Mouse (Mus musculus) hindbrain, postnatal 0 days (tissue): ENCODE measurements around the gene Nadk2. TPM values are rescaled to one million over a fixed set of nuclear protein-coding genes. Genes with fewer than 3 reads are reported as not detected.

ENCODE experiments used
- ATAC-seq: fragments of 200-750 bp; cut with Nextera tagmentation; 2 replicates; pipeline ENCODE4 v1.8.0; 2017; ENCODE audit warnings: mild to moderate bottlenecking, moderate TSS enrichment, moderate library complexity
- DNase-seq: peaks from one replicate; pipeline ENCODE4 v3.0.0-alpha.2; 2015; ENCODE audit warnings: low spot score
- H3K27ac ChIP-seq: fragments of 300-500 bp; sonication (generic); 2 replicates; pipeline ENCODE4 v1.5.1; 2014; ENCODE audit warnings: mild to moderate bottlenecking
- H3K27me3 ChIP-seq: fragments of 300-500 bp; sonication (generic); 2 replicates; pipeline ENCODE4 v1.6.1; 2014; ENCODE audit warnings: low read length, mixed read lengths; ENCODE audit not compliant: insufficient read depth
- H3K36me3 ChIP-seq: fragments of 300-500 bp; sonication (generic); 2 replicates; pipeline ENCODE4 v1.6.1; 2014; ENCODE audit warnings: low read length, mixed read lengths; ENCODE audit not compliant: insufficient read depth
- H3K4me1 ChIP-seq: fragments of 300-500 bp; sonication (generic); 2 replicates; pipeline ENCODE4 v1.6.1; 2014; ENCODE audit warnings: antibody characterized with exemption, low read length, mixed read lengths; ENCODE audit not compliant: insufficient read depth
- H3K4me2 ChIP-seq: fragments of 300-500 bp; sonication (generic); 2 replicates; pipeline ENCODE4 v1.6.1; 2014; ENCODE audit warnings: low read depth, mild to moderate bottlenecking, low read length, moderate library complexity, mixed read lengths
- H3K4me3 ChIP-seq: fragments of 300-500 bp; sonication (generic); 2 replicates; pipeline ENCODE4 v1.5.1; 2014; ENCODE audit warnings: low read length
- H3K9ac ChIP-seq: fragments of 300-500 bp; sonication (generic); replicated peaks from 2 replicates; pipeline ENCODE4 v1.6.1; 2014; ENCODE audit warnings: mild to moderate bottlenecking, low read length, moderate library complexity, mixed read lengths
- H3K9me3 ChIP-seq: fragments of 300-500 bp; sonication (generic); 2 replicates; pipeline ENCODE4 v1.6.1; 2016; ENCODE audit warnings: low read length, mixed read lengths
- CTCF ChIP-seq: IDR thresholded peaks from 2 replicates; pipeline ENCODE4 v1.5.1; 2016; ENCODE audit warnings: antibody characterized with exemption, control low read depth, low read depth
- WGBS: fragments of 180-500 bp; shearing (Covaris S2); extraction: QIAGEN DNeasy Blood & Tissue Kit; methylation state at CpG from one replicate; pipeline ENCODE4 v1.1.7; 2014; 5-methylcytosine and 5-hydroxymethylcytosine counted together
- polyA plus RNA-seq: library from polyadenylated mRNA; unstranded; fragments of >200 nt; fragmentation: Nextera tagmentation; extraction: Ambion mirVana; gene quantifications from 2 replicates; pipeline ENCODE4 v1.2.1, GENCODE M21; 2015
- total RNA-seq: library from RNA; depleted of rRNA; stranded (reverse); fragments of >200 nt; gene quantifications from 2 replicates; pipeline ENCODE4 v1.2.3, GENCODE M21; 2014

The Nadk2 gene
- total and polyA plus RNA-seq, 2 experiments from 2014 or later = 24.7 to 32.4 TPM

- Histone ChIP-seq H3K4me1 (no peaks in the 10 kb centered on the region), H3K9ac (no peak overlapping the region), H3K36me3 (peaks cover 16% of the 10 kb centered on the region; the same call in 1 of the 2 replicates), H3K27ac (no peak overlapping the region), H3K9me3 (no peaks in the 10 kb centered on the region), H3K4me2 (0 out of 2 replicates have a peak overlapping the region, but pooled peaks have one; percentile 7), H3K4me3 (no peak overlapping the region), H3K27me3 (no peaks in the 10 kb centered on the region)
- ATAC-seq (peak; percentile 87), DNase-seq (peak; percentile 63)
- WGBS = 23% methylated on average over 13 of the region's 13 CpGs
- no peak for TF ChIP-seq CTCF
Observed at GRCm38 (mm10) chr15:9094366-9094750, 23.3 kb downstream of the Nadk2 start.

- H3K27me3 ChIP-seq = no peaks in the 10 kb centered on the region
- 90% methylated on average over 4 of the region's 4 CpGs for WGBS
- no peaks in the 10 kb centered on the region for H3K4me1 ChIP-seq
- H3K4me2 ChIP-seq = no peak overlapping the region
- H3K9ac ChIP-seq = no peak overlapping the region
- TF ChIP-seq CTCF = no peak
- peaks cover 25% of the 10 kb centered on the region; the same call in 1 of the 2 replicates for H3K36me3 ChIP-seq
- no peak overlapping the region for H3K4me3 ChIP-seq
- H3K9me3 ChIP-seq = no peaks in the 10 kb centered on the region
- DNase-seq = no peak
- no peak for ATAC-seq
- H3K27ac ChIP-seq = no peak overlapping the region
Observed at GRCm38 (mm10) chr15:9096865-9097264, 25.8 kb downstream of the Nadk2 start.

GRCm38 (mm10) chr15:9100446-9101077 lies 29.5 kb downstream of the Nadk2 start:
- H3K27ac ChIP-seq = peak overlapping the region; percentile 64

GRCm38 (mm10) chr15:9106303-9107074 lies 35.4 kb downstream of the Nadk2 start:
- H3K36me3 ChIP-seq = peaks cover 22% of the 10 kb centered on the region; the same call in 1 of the 2 replicates
- no peak for TF ChIP-seq CTCF
- H3K9me3 ChIP-seq = no peaks in the 10 kb centered on the region
- DNase-seq = no peak
- WGBS = 81% methylated on average over 13 of the region's 13 CpGs
- H3K4me1 ChIP-seq = no peaks in the 10 kb centered on the region
- no peaks in the 10 kb centered on the region for H3K27me3 ChIP-seq
- H3K4me2 ChIP-seq = no peak overlapping the region
- H3K9ac ChIP-seq = no peak overlapping the region
- no peak overlapping the region for H3K27ac ChIP-seq
- H3K4me3 ChIP-seq = no peak overlapping the region
- no peak for ATAC-seq

More at GRCm38 (mm10) chr15:9100446-9101077, 29.5 kb downstream of the Nadk2 start:
- peak; percentile 91 for ATAC-seq
- H3K4me3 ChIP-seq = no peak overlapping the region
- peak; percentile 46 for DNase-seq
- 69% methylated on average over 10 of the region's 10 CpGs for WGBS
- TF ChIP-seq CTCF = no peak
- no peak overlapping the region for H3K4me2 ChIP-seq
- no peaks in the 10 kb centered on the region for H3K4me1 ChIP-seq
- no peaks in the 10 kb centered on the region for H3K27me3 ChIP-seq
- H3K9ac ChIP-seq = no peak overlapping the region
- H3K9me3 ChIP-seq = no peaks in the 10 kb centered on the region
- peaks cover 29% of the 10 kb centered on the region; the same call in 1 of the 2 replicates for H3K36me3 ChIP-seq

DNA sequence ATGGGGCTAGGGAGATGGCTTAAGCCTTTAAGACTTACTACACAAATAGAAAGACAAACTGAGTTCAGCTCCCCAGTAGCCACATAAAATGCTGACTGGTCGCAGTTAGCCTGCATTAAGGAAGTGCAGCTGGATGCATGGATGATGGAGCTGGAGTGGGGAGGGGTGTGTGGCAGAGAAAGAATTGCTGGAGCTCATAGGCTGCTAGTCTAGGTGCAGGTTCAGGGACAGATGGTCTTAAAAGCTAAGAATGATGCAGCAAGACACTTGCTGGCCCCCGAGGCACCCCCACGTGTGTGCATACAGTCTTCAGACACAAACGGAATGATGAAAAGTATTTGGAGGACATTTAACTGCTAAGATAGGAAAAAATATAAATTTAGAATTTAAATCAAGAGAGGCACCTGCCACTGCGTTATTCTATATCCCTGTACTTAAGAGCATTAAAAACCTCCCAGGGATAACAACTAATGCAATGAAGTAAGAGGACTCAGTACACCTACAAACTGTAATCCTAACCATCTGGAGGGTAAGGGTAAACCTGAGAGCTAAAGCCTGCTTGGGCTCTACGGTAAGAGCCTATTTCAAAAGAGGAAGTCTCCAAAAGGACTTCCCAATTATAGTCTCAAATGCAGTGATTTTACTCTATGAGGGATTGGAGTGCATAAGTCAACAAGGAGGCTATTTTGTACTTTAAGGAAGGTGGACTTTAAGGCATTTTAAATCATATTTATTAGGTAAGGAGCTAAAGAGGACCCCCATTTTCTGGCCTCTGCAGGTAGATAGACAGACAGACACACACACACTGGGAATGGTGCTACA lies 39.7 kb downstream of the Nadk2 start:
- no peak overlapping the region for H3K27ac ChIP-seq
- ATAC-seq (no peak), DNase-seq (no peak)
- peaks cover 37% of the 10 kb centered on the region; the same call in 1 of the 2 replicates for H3K36me3 ChIP-seq
- TF ChIP-seq CTCF = no peak
- no peak overlapping the region for H3K9ac ChIP-seq
- H3K4me2 ChIP-seq = no peak overlapping the region
- H3K27me3 ChIP-seq = no peaks in the 10 kb centered on the region
- H3K4me3 ChIP-seq = no peak overlapping the region
- no peaks in the 10 kb centered on the region for H3K9me3 ChIP-seq
- no peaks in the 10 kb centered on the region for H3K4me1 ChIP-seq
- WGBS = 80% methylated on average over 6 of the region's 6 CpGs

DNA sequence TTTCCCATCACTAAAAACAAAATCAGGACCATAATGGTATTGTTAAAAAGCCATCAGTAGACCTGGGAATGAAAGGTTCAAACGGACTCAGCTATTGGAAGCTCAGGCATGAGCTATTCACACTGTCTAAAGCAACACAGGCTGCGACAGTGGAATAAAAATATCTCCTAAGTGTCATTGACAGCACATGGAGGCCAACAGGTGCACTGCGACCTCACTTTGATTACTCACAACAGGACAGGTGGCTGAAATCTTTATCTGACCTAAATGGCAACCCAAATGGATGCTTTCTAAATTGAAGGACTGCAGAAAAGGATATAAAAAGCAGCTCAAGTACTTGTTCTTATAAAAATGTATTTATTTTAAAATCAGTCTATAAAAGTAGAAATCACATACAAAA lies 40.6 kb downstream of the Nadk2 start:
- Histone ChIP-seq H3K4me1 (no peaks in the 10 kb centered on the region), H3K4me2 (no peak overlapping the region), H3K27ac (no peak overlapping the region), H3K9ac (no peak overlapping the region), H3K9me3 (no peaks in the 10 kb centered on the region), H3K27me3 (no peaks in the 10 kb centered on the region), H3K4me3 (no peak overlapping the region), H3K36me3 (peaks cover 38% of the 10 kb centered on the region; the same call in 1 of the 2 replicates)
- TF ChIP-seq CTCF = no peak
- WGBS = 80% methylated on average over 3 of the region's 3 CpGs
- no peak for ATAC-seq
- DNase-seq = no peak
